Mouse (Mus musculus) stomach, postnatal 0 days (tissue): ENCODE results near the gene Sar1b. TPM values are rescaled to one million over a fixed set of nuclear protein-coding genes. Genes with fewer than 3 reads are reported as not detected.

Source experiments
- ATAC-seq: fragments of 200-750 bp; cut with Nextera tagmentation; 2 replicates; pipeline ENCODE4 v1.8.0; 2017; ENCODE audit not compliant: low FRiP score, low TSS enrichment
- DNase-seq: peaks from one replicate; pipeline ENCODE4 v3.0.0-alpha.2; 2016; ENCODE audit warnings: low spot score
- H3K27ac ChIP-seq: fragments of 300-500 bp; sonication (generic); replicated peaks from 2 replicates; pipeline ENCODE4 v1.5.1; 2014; ENCODE audit warnings: mild to moderate bottlenecking, control low read depth
- H3K27me3 ChIP-seq: fragments of 300-500 bp; sonication (generic); 2 replicates; pipeline ENCODE4 v1.6.1; 2014; ENCODE audit warnings: low read length; ENCODE audit not compliant: control insufficient read depth, insufficient read depth
- H3K36me3 ChIP-seq: fragments of 300-500 bp; sonication (generic); 2 replicates; pipeline ENCODE4 v1.6.1; 2014; ENCODE audit warnings: low read length, mixed read lengths; ENCODE audit not compliant: control insufficient read depth, insufficient read depth
- H3K4me1 ChIP-seq: fragments of 300-500 bp; sonication (generic); replicated peaks from 2 replicates; pipeline ENCODE4 v1.6.1; 2014; ENCODE audit warnings: antibody characterized with exemption; ENCODE audit not compliant: control insufficient read depth, insufficient read depth
- H3K4me2 ChIP-seq: fragments of 300-500 bp; sonication (generic); replicated peaks from 2 replicates; pipeline ENCODE4 v1.6.1; 2014; ENCODE audit warnings: low read depth, mild to moderate bottlenecking, control low read depth, moderate library complexity
- H3K4me3 ChIP-seq: fragments of 300-500 bp; sonication (generic); 2 replicates; pipeline ENCODE4 v1.5.1; 2014; ENCODE audit warnings: low read depth, low read length, control low read depth
- H3K9ac ChIP-seq: fragments of 300-500 bp; sonication (generic); 2 replicates; pipeline ENCODE4 v1.6.1; 2014; ENCODE audit warnings: mild to moderate bottlenecking, low read length, control low read depth, mixed read lengths
- H3K9me3 ChIP-seq: fragments of 300-500 bp; sonication (generic); 2 replicates; pipeline ENCODE4 v1.6.1; 2016; ENCODE audit warnings: low read length; ENCODE audit not compliant: control insufficient read depth
- CTCF ChIP-seq: IDR thresholded peaks from 2 replicates; pipeline ENCODE4 v1.5.1; 2016; ENCODE audit warnings: antibody characterized with exemption, low read depth, mild to moderate bottlenecking, moderate library complexity
- EP300 ChIP-seq: optimal IDR thresholded peaks from 2 replicates; pipeline ENCODE3; 2016; ENCODE audit warnings: antibody characterized with exemption
- WGBS: fragments of 180-500 bp; shearing (Covaris S2); extraction: QIAGEN DNeasy Blood & Tissue Kit; methylation state at CpG from one replicate; pipeline ENCODE4 v1.1.7; 2014; 5-methylcytosine and 5-hydroxymethylcytosine counted together
- polyA plus RNA-seq: library from polyadenylated mRNA; unstranded; fragments of >200 nt; fragmentation: Nextera tagmentation; extraction: Ambion mirVana; gene quantifications from 2 replicates; pipeline ENCODE4 v1.2.1, GENCODE M21; 2015

Sar1b gene
- polyA plus RNA-seq, 1 experiment from 2014 or later: 169 TPM

DNA sequence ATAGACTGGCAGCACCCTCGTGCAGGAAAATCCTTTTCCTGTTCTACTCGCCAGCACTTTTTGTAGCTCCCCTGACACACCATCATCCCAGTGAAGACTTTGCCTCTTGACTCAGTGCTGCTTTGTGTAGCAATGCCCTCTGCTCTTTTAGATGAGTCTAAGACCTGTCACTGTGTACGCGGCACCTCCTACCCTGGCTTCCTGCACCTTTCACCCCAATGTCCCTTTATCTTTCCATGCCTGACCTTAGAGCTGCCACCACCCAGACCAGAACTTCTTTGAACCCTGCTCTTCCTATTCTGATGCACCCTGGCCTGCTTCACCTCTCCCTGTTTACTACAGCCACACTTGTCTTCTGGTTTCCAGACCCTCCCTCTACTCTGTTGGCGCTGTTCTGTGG, 4.8 kb downstream of the Sar1b start:
- no peaks in the 10 kb centered on the region for H3K27me3 ChIP-seq
- H3K9me3 ChIP-seq: no peaks in the 10 kb centered on the region
- ATAC-seq: peak; percentile 70
- H3K4me1 ChIP-seq: peaks cover 4% of the 10 kb centered on the region
- 69% methylated on average over 5 of the region's 5 CpGs for WGBS
- H3K4me2 ChIP-seq: no peak overlapping the region
- no peak for TF ChIP-seq EP300
- no peak for TF ChIP-seq CTCF
- H3K36me3 ChIP-seq: no peaks in the 10 kb centered on the region
- no peak for DNase-seq
- H3K27ac ChIP-seq: peak overlapping the region; percentile 70
- H3K4me3 ChIP-seq: no peak overlapping the region
- H3K9ac ChIP-seq: no peak overlapping the region

- WGBS: 84% methylated on average over 3 of the region's 3 CpGs
- no peak overlapping the region for H3K4me3 ChIP-seq
- TF ChIP-seq CTCF (no peak), EP300 (no peak)
- H3K27ac ChIP-seq: no peak overlapping the region
- no peak overlapping the region for H3K9ac ChIP-seq
- ATAC-seq: no peak
- H3K27me3 ChIP-seq: no peaks in the 10 kb centered on the region
- DNase-seq: no peak
- H3K36me3 ChIP-seq: no peaks in the 10 kb centered on the region; the same call in 1 of the 2 replicates
- H3K4me2 ChIP-seq: no peak overlapping the region
- H3K9me3 ChIP-seq: no peaks in the 10 kb centered on the region
- no peaks in the 10 kb centered on the region for H3K4me1 ChIP-seq
These were observed 12.0 kb downstream of the Sar1b start for GRCm38 (mm10) chr11:51775507-51775906.

DNA sequence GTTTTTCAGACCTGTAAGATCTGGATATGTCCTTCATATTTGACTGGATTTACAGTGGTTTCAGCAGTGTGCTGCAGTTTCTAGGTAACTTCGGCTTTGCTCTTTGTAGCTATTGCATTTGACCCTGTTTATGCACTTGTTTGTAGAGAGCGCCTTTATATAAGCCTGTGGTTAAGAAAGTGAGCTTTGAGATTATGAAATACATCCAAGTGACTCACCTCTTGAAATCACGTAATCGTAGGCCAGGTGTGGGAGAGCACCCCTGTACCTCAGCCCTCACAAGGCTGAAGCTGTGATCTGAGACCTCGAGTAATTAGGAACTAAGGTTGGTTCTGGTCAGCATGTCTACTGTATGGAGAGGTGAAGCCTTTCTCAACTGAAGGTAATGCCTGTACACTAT, 14.0 kb downstream of the Sar1b start:
- Histone ChIP-seq H3K9me3 (no peaks in the 10 kb centered on the region), H3K27me3 (no peaks in the 10 kb centered on the region), H3K9ac (no peak overlapping the region), H3K4me1 (no peaks in the 10 kb centered on the region), H3K36me3 (peaks cover 9% of the 10 kb centered on the region; the same call in 1 of the 2 replicates), H3K4me3 (no peak overlapping the region), H3K4me2 (no peak overlapping the region), H3K27ac (no peak overlapping the region)
- ATAC-seq (no peak), DNase-seq (no peak)
- 77% methylated on average over 5 of the region's 5 CpGs for WGBS
- TF ChIP-seq EP300: no peak
- no peak for TF ChIP-seq CTCF

GRCm38 (mm10) chr11:51780773-51781267, 17.3 kb downstream of the Sar1b start:
- Histone ChIP-seq H3K4me2 (no peak overlapping the region), H3K4me1 (no peaks in the 10 kb centered on the region), H3K27me3 (no peaks in the 10 kb centered on the region), H3K9ac (no peak overlapping the region), H3K4me3 (no peak overlapping the region), H3K36me3 (peaks cover 9% of the 10 kb centered on the region; the same call in 1 of the 2 replicates), H3K9me3 (no peaks in the 10 kb centered on the region), H3K27ac (no peak overlapping the region)
- DNase-seq (no peak), ATAC-seq (no peak)
- TF ChIP-seq EP300 (no peak), CTCF (no peak)
- 89% methylated on average over 9 of the region's 9 CpGs for WGBS

- Histone ChIP-seq H3K27ac (no peak overlapping the region), H3K4me3 (no peak overlapping the region), H3K27me3 (no peaks in the 10 kb centered on the region), H3K36me3 (peaks cover 12% of the 10 kb centered on the region; the same call in 1 of the 2 replicates), H3K4me1 (no peaks in the 10 kb centered on the region), H3K9me3 (no peaks in the 10 kb centered on the region), H3K9ac (no peak overlapping the region), H3K4me2 (no peak overlapping the region)
- DNase-seq (no peak), ATAC-seq (no peak)
- WGBS: 87% methylated on average over 6 of the region's 6 CpGs
- TF ChIP-seq EP300 (no peak), CTCF (no peak)
These were observed 19.2 kb downstream of the Sar1b start for GRCm38 (mm10) chr11:51782721-51783120.

GRCm38 (mm10) chr11:51785926-51786325, 22.4 kb downstream of the Sar1b start:
- Histone ChIP-seq H3K9ac (no peak overlapping the region), H3K4me2 (no peak overlapping the region), H3K9me3 (no peaks in the 10 kb centered on the region), H3K27me3 (no peaks in the 10 kb centered on the region), H3K4me3 (no peak overlapping the region), H3K27ac (no peak overlapping the region), H3K36me3 (peaks cover 11% of the 10 kb centered on the region; the same call in 1 of the 2 replicates), H3K4me1 (no peaks in the 10 kb centered on the region)
- no peak for ATAC-seq
- TF ChIP-seq EP300: no peak
- TF ChIP-seq CTCF: peak; percentile 75
- 95% methylated on average over 6 of the region's 6 CpGs for WGBS
- peak; percentile 65 for DNase-seq
